Mouse (Mus musculus): ENCODE data around the gene Ranbp17. TPM values are rescaled to one million over a fixed set of nuclear protein-coding genes. Genes with fewer than 3 reads are reported as not detected.

Gene Ranbp17
- total and polyA plus RNA-seq, 3 experiments, result 0.21 to 0.34 (median 0.34) TPM

- Histone ChIP-seq H3K4me1 (ENCODE audit: control insufficient read depth, insufficient read depth, low read length) (no peaks in the 10 kb centered on the region), H3K79me2 (replicated peaks; ENCODE audit: control insufficient read depth, insufficient read depth, low read length) (no peaks in the 10 kb centered on the region), H3K9ac (ENCODE audit: low read depth, low read length) (no peak within 1 kb of the TSS), H3K36me3 (ENCODE audit: control insufficient read depth, insufficient read depth, low read length) (no peaks in the 10 kb centered on the region), H3K4me3 (no peak within 1 kb of the TSS), H3K27me3 (ENCODE audit: control insufficient read depth, insufficient read depth, low read length) (no peaks in the 10 kb centered on the region), H3K27ac (no peak within 1 kb of the TSS)
- TF ChIP-seq EP300 (IDR thresholded peaks at IDR 0.05; ENCODE audit: insufficient read depth, low read depth, low read length) (no peak), CTCF (IDR thresholded peaks at IDR 0.05) (no peak), POLR2A (IDR thresholded peaks at IDR 0.05; ENCODE audit: insufficient read depth, low read depth, low read length) (no peak)
- no peak for DNase-seq
- 100% methylated on average over 3 of the region's 3 CpGs for WGBS
- intact Hi-C loops (cut with DNase I), result no loop called here
Measured at GRCm38 (mm10) chr11:33276637-33277036, 236.9 kb downstream of the Ranbp17 start, which contains the start of gene Gm12117. Gene Gm12117 (minus strand): TSS chr11:33276737.

GRCm38 (mm10) chr11:33274816-33275215 is 238.7 kb downstream of the Ranbp17 start:
- H3K9ac ChIP-seq (ENCODE audit: low read depth, low read length), result no peak overlapping the region
- H3K4me1 ChIP-seq (ENCODE audit: control insufficient read depth, insufficient read depth, low read length), result no peaks in the 10 kb centered on the region
- no peak overlapping the region for H3K4me3 ChIP-seq
- no peaks in the 10 kb centered on the region for H3K79me2 ChIP-seq (replicated peaks; ENCODE audit: control insufficient read depth, insufficient read depth, low read length)
- TF ChIP-seq EP300 (IDR thresholded peaks at IDR 0.05; ENCODE audit: insufficient read depth, low read depth, low read length) (no peak), POLR2A (IDR thresholded peaks at IDR 0.05; ENCODE audit: insufficient read depth, low read depth, low read length) (no peak)
- H3K27ac ChIP-seq, result no peak overlapping the region
- no peaks in the 10 kb centered on the region for H3K27me3 ChIP-seq (ENCODE audit: control insufficient read depth, insufficient read depth, low read length)
- H3K36me3 ChIP-seq (ENCODE audit: control insufficient read depth, insufficient read depth, low read length), result no peaks in the 10 kb centered on the region
- intact Hi-C loops (cut with DNase I), result no loop called here
- no peak for DNase-seq
- 78% methylated on average over 3 of the region's 3 CpGs for WGBS

- Histone ChIP-seq H3K4me3 (no peak overlapping the region), H3K79me2 (replicated peaks; ENCODE audit: control insufficient read depth, insufficient read depth, low read length) (no peaks in the 10 kb centered on the region), H3K27ac (no peak overlapping the region), H3K36me3 (ENCODE audit: control insufficient read depth, insufficient read depth, low read length) (no peaks in the 10 kb centered on the region), H3K9ac (ENCODE audit: low read depth, low read length) (no peak overlapping the region), H3K27me3 (ENCODE audit: control insufficient read depth, insufficient read depth, low read length) (no peaks in the 10 kb centered on the region), H3K4me1 (ENCODE audit: control insufficient read depth, insufficient read depth, low read length) (no peaks in the 10 kb centered on the region)
- 71% methylated on average over 1 of the region's 1 CpGs for WGBS
- TF ChIP-seq CTCF (IDR thresholded peaks at IDR 0.05), result no peak
- TF ChIP-seq POLR2A (IDR thresholded peaks at IDR 0.05; ENCODE audit: insufficient read depth, low read depth, low read length), result no peak
- TF ChIP-seq EP300 (IDR thresholded peaks at IDR 0.05; ENCODE audit: insufficient read depth, low read depth, low read length), result no peak
- intact Hi-C loops (cut with DNase I), result no loop called here
- DNase-seq, result no peak
Measured at GRCm38 (mm10) chr11:33274294-33274693, 239.3 kb downstream of the Ranbp17 start.

GRCm38 (mm10) chr11:33240295-33240694 is 273.3 kb downstream of the Ranbp17 start:
- no peak overlapping the region for H3K27ac ChIP-seq
- no peaks in the 10 kb centered on the region for H3K4me1 ChIP-seq (ENCODE audit: control insufficient read depth, insufficient read depth, low read length)
- 93% methylated on average over 3 of the region's 3 CpGs for WGBS
- H3K27me3 ChIP-seq (ENCODE audit: control insufficient read depth, insufficient read depth, low read length), result no peaks in the 10 kb centered on the region; the same call in 1 of the 2 replicates
- TF ChIP-seq POLR2A (IDR thresholded peaks at IDR 0.05; ENCODE audit: insufficient read depth, low read depth, low read length) (no peak), CTCF (IDR thresholded peaks at IDR 0.05) (no peak), EP300 (IDR thresholded peaks at IDR 0.05; ENCODE audit: insufficient read depth, low read depth, low read length) (no peak)
- intact Hi-C loops (cut with DNase I), result no loop called here
- DNase-seq, result no peak
- no peaks in the 10 kb centered on the region for H3K79me2 ChIP-seq (replicated peaks; ENCODE audit: control insufficient read depth, insufficient read depth, low read length)
- no peak overlapping the region for H3K4me3 ChIP-seq
- no peak overlapping the region for H3K9ac ChIP-seq (ENCODE audit: low read depth, low read length)
- no peaks in the 10 kb centered on the region for H3K36me3 ChIP-seq (ENCODE audit: control insufficient read depth, insufficient read depth, low read length)

GRCm38 (mm10) chr11:33234134-33234533 is 279.4 kb downstream of the Ranbp17 start:
- Histone ChIP-seq H3K9ac (ENCODE audit: low read depth, low read length) (no peak overlapping the region), H3K36me3 (ENCODE audit: control insufficient read depth, insufficient read depth, low read length) (no peaks in the 10 kb centered on the region), H3K27ac (no peak overlapping the region), H3K79me2 (replicated peaks; ENCODE audit: control insufficient read depth, insufficient read depth, low read length) (no peaks in the 10 kb centered on the region), H3K4me1 (ENCODE audit: control insufficient read depth, insufficient read depth, low read length) (no peaks in the 10 kb centered on the region), H3K27me3 (ENCODE audit: control insufficient read depth, insufficient read depth, low read length) (no peaks in the 10 kb centered on the region), H3K4me3 (no peak overlapping the region)
- WGBS, result 79% methylated on average over 3 of the region's 3 CpGs
- no peak for DNase-seq
- intact Hi-C loops (cut with DNase I), result no loop called here
- TF ChIP-seq EP300 (IDR thresholded peaks at IDR 0.05; ENCODE audit: insufficient read depth, low read depth, low read length), result no peak

GRCm38 (mm10) chr11:33232056-33232455 is 281.5 kb downstream of the Ranbp17 start:
- no peaks in the 10 kb centered on the region for H3K4me1 ChIP-seq (ENCODE audit: control insufficient read depth, insufficient read depth, low read length)
- no peak overlapping the region for H3K4me3 ChIP-seq
- H3K36me3 ChIP-seq (ENCODE audit: control insufficient read depth, insufficient read depth, low read length), result no peaks in the 10 kb centered on the region
- 83% methylated on average over 5 of the region's 5 CpGs for WGBS
- TF ChIP-seq EP300 (IDR thresholded peaks at IDR 0.05; ENCODE audit: insufficient read depth, low read depth, low read length) (no peak), CTCF (IDR thresholded peaks at IDR 0.05) (no peak), POLR2A (IDR thresholded peaks at IDR 0.05; ENCODE audit: insufficient read depth, low read depth, low read length) (no peak)
- DNase-seq, result no peak
- H3K9ac ChIP-seq (ENCODE audit: low read depth, low read length), result no peak overlapping the region
- no peak overlapping the region for H3K27ac ChIP-seq
- H3K27me3 ChIP-seq (ENCODE audit: control insufficient read depth, insufficient read depth, low read length), result no peaks in the 10 kb centered on the region
- intact Hi-C loops (cut with DNase I), result no loop called here
- no peaks in the 10 kb centered on the region for H3K79me2 ChIP-seq (replicated peaks; ENCODE audit: control insufficient read depth, insufficient read depth, low read length)

Measured in heart, adult 2 months (tissue).